Mouse (Mus musculus) intestine, embryonic 16.5 days (tissue): ENCODE measurements around the gene Fam69a. TPM values are rescaled to one million over a fixed set of nuclear protein-coding genes. Genes with fewer than 3 reads are reported as not detected.
"Not testable (repeated sequence)": the region's sequence is repeated elsewhere in the genome, so short reads cannot be mapped to it uniquely, and the experiment has no call there.

Experiments
- ATAC-seq: fragments of 200-750 bp; cut with Nextera tagmentation; 2 replicates; pipeline ENCODE4 v1.8.0; 2017; ENCODE audit warnings: moderate TSS enrichment, moderate library complexity
- H3K27ac ChIP-seq: fragments of 300-500 bp; sonication (generic); 2 replicates; pipeline ENCODE4 v1.5.1; 2014; ENCODE audit warnings: mild to moderate bottlenecking, low read length
- H3K27me3 ChIP-seq: fragments of 300-500 bp; sonication (generic); replicated peaks from 2 replicates; pipeline ENCODE4 v1.6.1; 2014; ENCODE audit warnings: low read length, control low read depth, mixed read lengths; ENCODE audit not compliant: control insufficient read depth, insufficient read depth
- H3K36me3 ChIP-seq: fragments of 300-500 bp; sonication (generic); 2 replicates; pipeline ENCODE4 v1.6.1; 2014; ENCODE audit warnings: low read length, control low read depth; ENCODE audit not compliant: control insufficient read depth, insufficient read depth
- H3K4me1 ChIP-seq: fragments of 300-500 bp; sonication (generic); 2 replicates; pipeline ENCODE4 v1.6.1; 2014; ENCODE audit warnings: low read length, control low read depth, mixed read lengths; ENCODE audit not compliant: control insufficient read depth, insufficient read depth
- H3K4me2 ChIP-seq: fragments of 300-500 bp; sonication (generic); 2 replicates; pipeline ENCODE4 v1.6.1; 2014; ENCODE audit warnings: low read depth, low read length, control low read depth
- H3K4me3 ChIP-seq: fragments of 300-500 bp; sonication (generic); 2 replicates; pipeline ENCODE4 v1.5.1; 2014; ENCODE audit warnings: mild to moderate bottlenecking, low read length
- H3K9ac ChIP-seq: fragments of 300-500 bp; sonication (generic); 2 replicates; pipeline ENCODE4 v1.6.1; 2014; ENCODE audit warnings: low read depth, low read length
- H3K9me3 ChIP-seq: fragments of 300-500 bp; sonication (generic); 2 replicates; pipeline ENCODE4 v1.6.1; 2016; ENCODE audit warnings: low read length, control low read depth; ENCODE audit not compliant: control insufficient read depth
- WGBS: fragments of 180-500 bp; shearing (Covaris S2); extraction: QIAGEN DNeasy Blood & Tissue Kit; methylation state at CpG from one replicate; pipeline ENCODE4 v1.1.7; 2014; 5-methylcytosine and 5-hydroxymethylcytosine counted together
- polyA plus RNA-seq: library from polyadenylated mRNA; unstranded; fragments of >200 nt; fragmentation: Nextera tagmentation; extraction: Ambion mirVana; gene quantifications from 2 replicates; pipeline ENCODE4 v1.2.1, GENCODE M21; 2015

The Fam69a gene
- polyA plus RNA-seq, 1 experiment from 2014 or later, result 17.9 TPM

DNA sequence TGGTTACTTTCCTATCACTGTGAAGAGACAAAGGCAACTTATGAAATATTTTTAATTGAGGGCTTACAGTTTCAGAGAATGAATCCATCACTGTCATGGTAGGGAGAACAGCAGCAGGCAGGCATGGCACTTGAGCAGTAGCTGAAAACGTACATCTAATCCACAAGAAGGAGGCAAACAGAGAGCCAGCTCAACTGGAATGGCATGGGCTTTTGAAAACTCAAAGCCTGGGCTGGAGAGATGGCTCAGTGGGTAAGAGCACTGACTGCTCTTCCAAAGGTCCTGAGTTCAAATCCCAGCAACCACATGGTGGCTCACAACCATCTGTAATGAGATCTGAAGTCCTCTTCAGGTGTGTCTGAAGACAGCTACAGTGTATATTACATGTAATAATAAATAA, 17.1 kb downstream of the Fam69a start:
- not testable (repeated sequence) for H3K36me3 ChIP-seq, H3K4me3 ChIP-seq, H3K4me2 ChIP-seq, H3K9me3 ChIP-seq, H3K4me1 ChIP-seq, ATAC-seq, H3K27me3 ChIP-seq, H3K27ac ChIP-seq, H3K9ac ChIP-seq
- WGBS, result 86% methylated on average over 1 of the region's 1 CpGs

DNA sequence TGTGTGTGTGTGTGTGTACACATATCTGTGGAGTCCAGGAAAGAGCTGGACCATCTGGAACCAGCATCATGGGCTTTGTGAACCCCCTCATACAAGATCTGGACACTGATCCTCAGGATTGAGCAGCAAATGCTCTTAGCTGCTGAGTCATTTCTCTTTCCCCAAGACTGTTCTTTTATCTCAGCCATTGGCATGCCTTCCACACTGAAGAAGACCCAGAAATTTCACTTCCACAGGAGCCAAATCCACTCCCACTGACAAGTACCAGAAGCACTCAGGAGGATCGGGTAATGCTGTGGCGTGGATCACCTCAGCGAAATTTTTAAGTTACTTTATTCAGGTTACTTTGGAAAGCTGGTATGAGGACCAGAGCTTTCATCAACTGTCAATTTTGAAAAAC, 18.8 kb downstream of the Fam69a start:
- H3K4me2 ChIP-seq, result no peak overlapping the region
- H3K4me1 ChIP-seq, result no peaks in the 10 kb centered on the region
- no peak for ATAC-seq
- H3K4me3 ChIP-seq, result no peak overlapping the region
- H3K27ac ChIP-seq, result no peak overlapping the region
- no peaks in the 10 kb centered on the region for H3K27me3 ChIP-seq
- H3K9ac ChIP-seq, result no peak overlapping the region
- no peaks in the 10 kb centered on the region for H3K36me3 ChIP-seq
- H3K9me3 ChIP-seq, result no peaks in the 10 kb centered on the region
- WGBS, result 78% methylated on average over 3 of the region's 3 CpGs

DNA sequence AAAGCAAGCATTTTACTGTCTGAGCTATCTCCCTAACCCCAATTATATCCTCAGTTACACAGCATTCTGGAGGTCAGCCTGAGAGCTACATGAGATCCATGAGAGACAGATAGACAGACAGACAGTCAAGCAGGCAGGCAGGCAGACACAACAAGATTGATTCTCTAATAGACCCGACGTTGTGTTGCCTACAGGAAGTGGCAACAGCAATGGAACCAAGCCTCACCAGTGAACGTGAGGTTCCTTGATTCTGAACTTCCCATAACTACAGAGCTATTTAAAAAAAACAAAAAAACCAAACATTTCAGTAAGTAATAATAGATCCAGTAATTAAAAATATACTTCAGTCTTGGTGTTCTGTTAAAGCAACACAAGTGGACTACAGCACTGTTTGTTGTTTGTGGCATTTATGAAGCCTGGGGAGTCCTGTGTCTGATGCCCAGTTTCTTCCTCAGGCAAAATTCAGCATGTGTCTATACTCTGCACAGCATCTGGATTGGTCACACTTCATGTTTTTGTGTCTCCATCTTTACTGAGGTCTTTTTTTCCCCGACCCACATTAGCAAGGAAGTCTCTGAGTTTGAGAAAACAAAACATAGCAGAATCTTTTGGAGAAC, 19.9 kb downstream of the Fam69a start:
- H3K4me2 ChIP-seq, result no peak overlapping the region
- no peaks in the 10 kb centered on the region for H3K27me3 ChIP-seq
- H3K9me3 ChIP-seq, result no peaks in the 10 kb centered on the region
- H3K27ac ChIP-seq, result no peak overlapping the region
- WGBS, result 68% methylated on average over 4 of the region's 4 CpGs
- peaks cover 1% of the 10 kb centered on the region; the same call in 1 of the 2 replicates for H3K4me1 ChIP-seq
- no peak overlapping the region for H3K4me3 ChIP-seq
- no peaks in the 10 kb centered on the region for H3K36me3 ChIP-seq
- no peak for ATAC-seq
- H3K9ac ChIP-seq, result no peak overlapping the region

DNA sequence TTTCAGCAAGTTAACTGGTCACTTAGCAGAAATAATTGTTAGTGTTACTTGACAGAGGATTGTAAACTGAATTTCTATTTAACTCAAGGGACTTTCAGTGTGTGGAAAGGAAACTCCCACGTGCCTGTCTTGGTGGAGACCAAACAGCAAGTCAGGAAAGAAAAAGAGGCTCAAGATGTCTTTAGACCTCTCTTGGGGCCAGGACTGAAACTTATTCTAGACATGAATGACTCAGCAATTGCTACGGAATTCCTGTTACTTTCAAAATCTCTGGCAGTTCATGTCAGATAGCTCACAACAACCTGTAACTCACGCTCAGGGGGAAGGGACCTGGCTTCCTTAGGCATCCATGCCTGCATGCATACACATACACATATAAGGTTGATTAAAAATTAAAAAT, 20.7 kb downstream of the Fam69a start:
- no peak overlapping the region for H3K9ac ChIP-seq
- no peak for ATAC-seq
- no peak overlapping the region for H3K4me2 ChIP-seq
- no peaks in the 10 kb centered on the region for H3K27me3 ChIP-seq
- H3K27ac ChIP-seq, result no peak overlapping the region
- no peak overlapping the region for H3K4me3 ChIP-seq
- H3K36me3 ChIP-seq, result no peaks in the 10 kb centered on the region
- H3K9me3 ChIP-seq, result no peaks in the 10 kb centered on the region
- H3K4me1 ChIP-seq, result peaks cover 6% of the 10 kb centered on the region; the same call in 1 of the 2 replicates
- 57% methylated on average over 3 of the region's 3 CpGs for WGBS

DNA sequence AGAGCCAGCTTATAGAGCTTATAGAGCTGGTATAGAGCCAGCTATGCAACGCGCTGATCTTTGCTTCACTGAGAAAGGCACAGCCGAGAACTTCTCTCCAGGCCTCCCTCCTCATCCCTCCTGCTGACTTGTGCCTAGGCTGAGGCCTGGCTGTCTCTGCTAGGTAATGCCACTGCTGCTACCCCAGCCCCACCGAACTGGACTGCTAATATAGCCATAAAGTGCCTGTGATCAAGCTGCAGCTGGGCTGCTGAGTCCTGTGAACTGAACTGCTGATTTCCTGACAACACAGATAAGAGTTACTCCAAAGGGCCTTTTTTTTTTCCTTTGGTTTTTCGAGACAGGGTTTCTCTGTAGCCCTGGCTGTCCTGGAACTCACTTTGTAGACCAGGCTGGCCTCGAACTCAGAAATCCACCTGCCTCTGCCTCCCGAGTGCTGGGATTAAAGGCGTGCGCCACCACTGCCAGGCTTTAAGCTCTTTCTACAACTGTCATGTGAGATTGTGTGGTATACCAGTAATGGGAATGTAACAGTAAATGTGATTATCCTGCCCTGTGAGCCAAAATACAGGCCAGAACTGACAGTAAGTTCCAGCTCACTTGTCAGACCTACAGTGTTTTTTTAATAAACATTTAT, 21.4 kb downstream of the Fam69a start:
- Histone ChIP-seq H3K36me3 (no peaks in the 10 kb centered on the region), H3K4me2 (no peak overlapping the region), H3K27me3 (no peaks in the 10 kb centered on the region), H3K4me1 (peaks cover 11% of the 10 kb centered on the region; the same call in 1 of the 2 replicates), H3K27ac (no peak overlapping the region), H3K9ac (no peak overlapping the region), H3K4me3 (no peak overlapping the region), H3K9me3 (no peaks in the 10 kb centered on the region)
- ATAC-seq, result no peak
- WGBS, result 71% methylated on average over 9 of the region's 9 CpGs

DNA sequence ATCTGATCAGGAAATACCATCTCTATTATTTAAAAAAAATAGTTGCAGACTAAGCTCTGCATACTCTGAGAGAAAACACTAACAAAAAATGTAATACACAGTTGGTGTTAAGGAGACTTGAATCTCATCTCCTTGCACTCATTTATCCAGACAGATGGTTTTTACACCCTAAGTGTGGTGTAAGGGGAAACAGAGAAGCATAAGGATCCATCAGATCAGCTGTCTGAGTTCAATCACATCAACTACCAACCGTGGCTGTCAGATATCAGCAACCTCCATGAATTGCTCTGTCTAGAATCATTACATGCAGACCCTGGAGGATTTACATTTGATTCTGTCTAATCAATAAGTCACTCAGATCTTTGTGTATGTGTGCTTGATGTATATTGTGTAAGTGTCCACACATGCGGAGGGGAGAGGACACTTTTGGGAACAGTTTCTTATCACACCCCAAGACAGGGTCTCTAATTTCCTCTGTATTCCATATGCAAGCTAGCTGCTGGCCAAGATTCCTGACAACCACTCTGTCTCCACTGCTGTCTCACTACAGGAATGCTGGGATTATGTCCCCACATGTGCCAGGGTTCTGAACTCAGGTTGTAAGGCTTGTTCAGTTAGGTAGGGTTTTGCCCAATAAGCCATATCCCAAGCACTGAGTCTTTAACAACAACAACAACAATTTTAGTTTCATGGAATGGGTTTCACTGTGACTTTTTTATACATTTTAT, 22.7 kb downstream of the Fam69a start:
- Histone ChIP-seq H3K9ac (no peak overlapping the region), H3K4me1 (peaks cover 11% of the 10 kb centered on the region; the same call in 1 of the 2 replicates), H3K9me3 (no peaks in the 10 kb centered on the region), H3K4me3 (no peak overlapping the region), H3K36me3 (no peaks in the 10 kb centered on the region), H3K27me3 (no peaks in the 10 kb centered on the region), H3K27ac (no peak overlapping the region), H3K4me2 (no peak overlapping the region)
- WGBS, result 77% methylated on average over 2 of the region's 2 CpGs
- no peak for ATAC-seq

DNA sequence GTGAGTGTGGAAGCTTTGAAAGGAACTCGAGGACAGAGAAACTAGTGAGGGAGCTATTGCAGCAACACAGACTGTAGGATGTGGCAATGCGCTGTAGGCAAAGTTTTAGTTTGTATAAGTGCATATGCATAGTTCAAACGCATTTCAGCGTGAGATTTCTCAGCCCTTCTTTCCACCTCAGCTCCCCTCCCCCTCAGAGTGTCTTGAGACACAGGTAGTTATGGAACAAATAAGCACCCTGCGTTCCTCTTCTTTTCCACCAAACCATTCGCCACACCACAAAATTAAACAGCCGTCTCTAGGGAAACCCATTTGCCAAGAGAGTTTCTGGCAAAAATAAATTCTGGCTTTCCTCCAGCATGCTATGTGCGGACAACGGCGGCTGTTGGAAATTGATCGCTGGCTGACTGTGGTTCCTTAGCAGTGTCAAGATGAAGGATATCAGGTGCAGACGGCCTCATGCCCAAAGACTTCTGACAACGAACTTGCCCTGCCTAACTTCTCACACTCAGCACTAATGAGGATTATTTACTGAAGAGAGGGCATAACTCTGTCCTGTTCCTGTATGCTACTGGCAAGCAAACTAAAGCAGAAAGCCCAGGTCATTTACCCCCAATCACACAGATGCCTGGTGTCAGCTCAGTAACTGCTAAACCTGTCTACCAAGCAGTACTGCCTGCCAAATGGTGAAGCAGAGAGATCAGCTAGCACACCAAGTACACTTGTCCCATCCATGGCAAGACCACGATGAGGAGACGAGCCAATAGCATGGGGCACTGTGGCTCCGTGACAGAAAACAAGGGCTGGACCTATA, 25.2 kb downstream of the Fam69a start:
- H3K4me1 ChIP-seq, result peaks cover 11% of the 10 kb centered on the region; the same call in 1 of the 2 replicates
- no peak overlapping the region for H3K4me2 ChIP-seq
- no peak overlapping the region for H3K27ac ChIP-seq
- no peak overlapping the region for H3K4me3 ChIP-seq
- no peaks in the 10 kb centered on the region for H3K9me3 ChIP-seq
- H3K27me3 ChIP-seq, result no peaks in the 10 kb centered on the region
- ATAC-seq, result no peak
- H3K36me3 ChIP-seq, result no peaks in the 10 kb centered on the region
- WGBS, result 48% methylated on average over 16 of the region's 16 CpGs
- no peak overlapping the region for H3K9ac ChIP-seq

DNA sequence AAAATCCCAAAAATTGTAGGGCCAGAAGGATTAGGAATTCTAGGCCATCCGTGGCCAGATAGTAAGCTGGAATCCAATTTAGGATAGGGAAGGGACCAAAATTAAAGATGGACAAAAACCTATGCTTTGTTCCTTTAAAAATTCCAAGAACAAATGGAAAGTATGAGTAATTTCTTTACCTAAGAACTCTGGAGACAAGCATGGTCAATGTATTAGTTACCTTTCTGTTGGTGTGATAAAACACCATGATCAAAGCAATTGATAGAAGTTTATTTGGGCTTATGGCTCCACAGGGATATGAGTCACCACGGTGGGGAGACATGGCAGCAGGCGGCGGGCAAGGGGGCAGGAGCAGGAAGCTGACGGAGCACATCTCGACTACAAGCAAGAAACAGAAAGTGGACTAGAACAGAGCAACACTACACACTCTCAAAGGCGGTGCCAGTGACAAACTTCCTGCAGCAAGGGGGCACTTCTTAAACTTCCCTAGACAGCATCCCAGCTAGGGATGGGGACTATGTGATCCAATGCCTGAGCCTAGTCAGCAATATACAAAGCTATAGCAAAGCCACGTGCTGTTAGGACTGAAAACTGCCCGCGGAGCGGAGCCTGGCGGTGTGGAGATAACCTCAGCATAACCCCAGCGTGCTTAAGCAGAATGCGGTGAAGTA, 26.2 kb downstream of the Fam69a start:
- H3K36me3 ChIP-seq, result no peaks in the 10 kb centered on the region
- H3K4me2 ChIP-seq, result 0 out of 2 replicates have a peak overlapping the region, but pooled peaks have one; percentile 12
- 69% methylated on average over 14 of the region's 14 CpGs for WGBS
- H3K9ac ChIP-seq, result no peak overlapping the region
- no peak overlapping the region for H3K4me3 ChIP-seq
- no peaks in the 10 kb centered on the region for H3K9me3 ChIP-seq
- peak; percentile 73; the same call in 1 of the 2 replicates for ATAC-seq
- no peak overlapping the region for H3K27ac ChIP-seq
- H3K27me3 ChIP-seq, result no peaks in the 10 kb centered on the region
- peaks cover 11% of the 10 kb centered on the region; the same call in 1 of the 2 replicates for H3K4me1 ChIP-seq
